Mouse (Mus musculus): ENCODE data around the gene Olfr658. TPM values are rescaled to one million over a fixed set of nuclear protein-coding genes. Genes with fewer than 3 reads are reported as not detected.

Olfr658 gene
- polyA plus RNA-seq (2017; shearing (Covaris generic)): not detected

DNA sequence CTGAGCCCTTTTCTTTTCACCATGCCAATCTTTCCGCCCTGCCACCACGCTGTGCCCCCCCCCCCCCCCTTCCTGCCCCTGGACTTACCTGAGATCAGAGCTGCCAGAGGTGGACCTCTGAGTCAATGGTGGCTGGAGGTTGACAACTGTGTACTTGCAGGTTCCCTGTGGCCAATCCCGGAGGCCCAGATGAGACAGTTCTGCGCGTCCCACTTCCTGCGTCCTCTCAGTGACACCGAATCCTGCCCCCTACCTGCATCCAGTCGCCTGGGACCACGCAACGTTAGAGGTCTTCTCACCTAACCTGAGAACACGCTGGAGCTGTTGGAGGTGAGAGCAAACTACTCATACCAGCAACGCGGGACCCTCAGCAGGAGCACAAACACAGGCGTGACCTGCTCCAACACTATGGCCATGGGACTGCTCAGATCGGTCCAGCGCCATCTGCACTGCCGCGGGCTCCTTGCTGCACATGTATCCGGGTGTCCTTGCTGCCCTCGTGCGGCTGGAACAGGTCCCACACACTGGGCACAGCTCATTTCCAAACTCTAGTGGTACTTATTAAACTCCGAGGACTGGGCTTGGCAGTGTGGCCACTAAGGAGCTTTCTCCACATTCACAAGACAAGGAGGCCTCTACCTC is at the start of gene Olfr658:
TSS of gene Olfr658 (minus strand) at position 465 of the 642 bp plus-strand sequence.

DNA sequence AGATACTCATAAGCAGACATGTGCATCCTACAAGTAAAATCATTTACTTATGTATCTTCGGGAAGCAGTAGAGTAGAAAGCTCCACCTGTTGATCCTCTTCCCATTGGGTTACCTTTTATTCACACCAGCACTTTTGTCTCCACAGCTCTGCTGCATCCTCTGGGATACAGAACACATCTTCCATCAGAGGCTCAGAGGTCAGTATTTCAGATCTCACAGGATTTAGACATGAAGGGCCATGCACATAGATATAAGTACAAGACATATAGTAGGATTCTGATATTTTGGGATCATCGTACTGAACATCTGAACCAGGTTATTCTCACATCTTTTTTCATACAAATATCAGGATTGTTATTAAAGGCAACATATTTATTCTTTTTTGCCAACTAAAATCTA is 39.1 kb upstream of the Olfr658 start, which contains the start of gene Olfr661:
TSS of gene Olfr661 (plus strand) at position 301 of the 400 bp plus-strand sequence.

DNA sequence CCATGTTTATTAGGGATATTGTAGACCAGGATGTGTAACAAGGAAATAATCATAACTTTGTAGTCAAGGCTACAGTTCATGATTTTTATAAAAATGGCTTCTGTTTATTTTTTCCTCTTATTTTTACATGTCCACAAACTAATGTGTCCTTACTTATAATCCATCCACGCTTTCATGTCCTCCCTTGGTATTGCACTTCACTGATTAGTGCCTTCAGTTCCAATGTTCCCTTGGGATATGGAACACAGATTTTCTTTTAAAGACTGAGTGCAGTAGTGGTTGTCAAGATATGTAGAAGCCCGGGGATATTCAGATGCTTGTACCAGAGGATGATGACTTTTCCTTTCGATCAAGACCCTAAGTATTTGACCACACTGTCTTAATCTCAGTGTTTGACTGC is 19.3 kb upstream of the Olfr658 start, which contains the start of gene Olfr659:
TSS of gene Olfr659 (plus strand) at position 301 of the 400 bp plus-strand sequence.

GRCm38 (mm10) chr7:104624494-104624893 is 22.6 kb downstream of the Olfr658 start, which contains the start of gene Olfr657:
Gene Olfr657, plus strand, starts transcription at chr7:104624794.

DNA sequence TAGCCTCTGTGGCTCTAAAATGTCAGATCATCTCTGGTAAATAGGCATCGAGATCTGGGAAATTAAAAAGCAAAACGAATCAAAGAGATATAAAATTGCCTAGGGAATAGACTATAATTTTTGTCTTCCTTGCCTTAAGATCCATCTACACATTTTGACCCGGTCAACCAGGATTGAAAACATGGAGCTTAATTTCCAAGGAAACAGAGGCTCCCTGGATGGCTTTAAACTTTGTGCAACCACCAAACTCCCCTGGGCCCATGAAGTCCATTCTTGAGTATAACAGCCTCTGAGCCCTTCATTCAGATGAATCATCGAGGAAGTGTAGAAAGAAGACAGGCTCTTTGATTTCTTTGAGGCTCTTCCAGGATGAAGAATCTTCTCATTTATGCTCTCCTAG is 33.5 kb downstream of the Olfr658 start, which contains the start of gene Olfr656:
TSS of gene Olfr656 (plus strand) at position 301 of the 400 bp plus-strand sequence.

DNA sequence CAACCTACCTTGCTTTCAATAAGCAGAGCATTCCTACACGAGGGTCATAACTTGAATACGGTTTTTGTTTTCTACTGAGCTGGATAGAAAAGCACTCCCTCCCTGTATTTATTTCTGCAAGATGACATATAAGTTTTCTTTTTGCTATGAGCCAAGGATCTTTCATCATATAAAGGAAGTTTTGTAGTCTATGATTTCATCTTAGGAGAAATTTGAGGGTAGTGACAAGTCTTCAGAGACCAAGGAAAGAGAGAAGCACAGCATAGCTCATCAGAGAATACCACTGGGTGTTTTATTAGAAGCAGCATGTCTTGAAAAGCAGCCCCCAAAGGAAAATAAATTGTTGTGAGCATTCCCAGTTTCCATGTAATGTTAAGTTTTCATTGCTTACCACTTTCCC is 45.4 kb downstream of the Olfr658 start, which contains the start of gene Olfr655:
TSS of gene Olfr655 (minus strand) at position 101 of the 400 bp plus-strand sequence.

Other genes with a start within 250 kb of the Olfr658 start
- not detected for gene Trim30c, start 246.5 kb downstream of the Olfr658 start, polyA plus RNA-seq (2017; shearing (Covaris generic))
- 30.3 TPM for gene Trim30a, start 182.1 kb downstream of the Olfr658 start, polyA plus RNA-seq (2017; shearing (Covaris generic))
- gene Trim30d, start 139.5 kb downstream of the Olfr658 start, polyA plus RNA-seq (2017; shearing (Covaris generic)): 7.6 TPM
- not detected for gene Olfr651, start 97.2 kb downstream of the Olfr658 start, polyA plus RNA-seq (2017; shearing (Covaris generic))
- gene Olfr652, start 86.4 kb downstream of the Olfr658 start, polyA plus RNA-seq (2017; shearing (Covaris generic)): 0.10 TPM
- not detected for gene Olfr653, start 70.0 kb downstream of the Olfr658 start, polyA plus RNA-seq (2017; shearing (Covaris generic))
- gene Olfr654, start 60.3 kb downstream of the Olfr658 start, polyA plus RNA-seq (2017; shearing (Covaris generic)): not detected
- gene Olfr655, start 45.5 kb downstream of the Olfr658 start, polyA plus RNA-seq (2017; shearing (Covaris generic)): not detected
- gene Olfr656, start 33.4 kb downstream of the Olfr658 start, polyA plus RNA-seq (2017; shearing (Covaris generic)): not detected
- gene Olfr657, start 22.5 kb downstream of the Olfr658 start, polyA plus RNA-seq (2017; shearing (Covaris generic)): not detected
- 0.11 TPM for gene Olfr659, start 19.4 kb upstream of the Olfr658 start, polyA plus RNA-seq (2017; shearing (Covaris generic))
- not detected for gene Olfr661, start 39.2 kb upstream of the Olfr658 start, polyA plus RNA-seq (2017; shearing (Covaris generic))
- gene Usp17le, start 130.2 kb upstream of the Olfr658 start, polyA plus RNA-seq (2017; shearing (Covaris generic)): not detected
- not detected for gene Usp17lb, start 195.3 kb upstream of the Olfr658 start, polyA plus RNA-seq (2017; shearing (Covaris generic))
- gene Usp17la, start 209.7 kb upstream of the Olfr658 start, polyA plus RNA-seq (2017; shearing (Covaris generic)): not detected
- not detected for gene Olfr665, start 230.7 kb upstream of the Olfr658 start, polyA plus RNA-seq (2017; shearing (Covaris generic))
- not detected for gene Olfr666, start 248.6 kb upstream of the Olfr658 start, polyA plus RNA-seq (2017; shearing (Covaris generic))

Data from naive thymus-derived CD4-positive, alpha-beta T cell, adult 5 months (primary cell).